8 mouse cellular contexts compared by ENCODE assay signal in genomic region chr5:4962063-4962610, GRCm38 (mm10).
DNase-seq lines count a peak whose midpoint lies in the region; ATAC-seq and TF ChIP-seq lines count a peak whose summit lies in the region.

No protein-coding gene starts in this region.

- TF ChIP-seq POLR2A in CH12.LX (IDR thresholded peaks at IDR 0.05; ENCODE audit: low read depth, low read length): no peak
- TF ChIP-seq POLR2A in liver, adult 2 months (IDR thresholded peaks at IDR 0.05; ENCODE audit: extremely low read depth, insufficient read depth, low read length): no peak

- no peaks in the 10 kb centered on the region for H3K27me3 ChIP-seq in CH12.LX (replicated peaks)
- H3K27me3 ChIP-seq in embryonic facial prominence, embryonic 15.5 days: no peaks in the 10 kb centered on the region
- no peaks in the 10 kb centered on the region for H3K27me3 ChIP-seq in heart, embryonic 15.5 days
- H3K27me3 ChIP-seq in kidney, postnatal 0 days (ENCODE audit: insufficient read depth, low read length): no peaks in the 10 kb centered on the region
- H3K27me3 ChIP-seq in liver, adult 2 months (ENCODE audit: control insufficient read depth, insufficient read depth, low read length): no peaks in the 10 kb centered on the region
- no peaks in the 10 kb centered on the region for H3K27me3 ChIP-seq in stomach, embryonic 16.5 days (ENCODE audit: control insufficient read depth, insufficient read depth, low read length)

- H3K4me2 ChIP-seq in CH12.LX (ENCODE audit: insufficient read depth, low read depth, poor library complexity, severe bottlenecking): no peak overlapping the region
- no peak overlapping the region for H3K4me2 ChIP-seq in embryonic facial prominence, embryonic 15.5 days (replicated peaks)
- H3K4me2 ChIP-seq in heart, embryonic 15.5 days: no peak overlapping the region
- no peak overlapping the region for H3K4me2 ChIP-seq in kidney, postnatal 0 days (ENCODE audit: low read length)
- 0 out of 2 replicates have a peak overlapping the region, but pooled peaks have one; percentile 2 for H3K4me2 ChIP-seq in stomach, embryonic 16.5 days (ENCODE audit: low read depth, low read length)

- TF ChIP-seq EP300 in CH12.LX (IDR thresholded peaks at IDR 0.05; ENCODE audit: low read length): no peak

- no peaks in the 10 kb centered on the region for H3K36me3 ChIP-seq in CH12.LX (replicated peaks in 1 of 2; ENCODE audit: control insufficient read depth in 1 of 2, insufficient read depth in 1 of 2, low read length in 1 of 2)
- H3K36me3 ChIP-seq in embryonic facial prominence, embryonic 15.5 days: no peaks in the 10 kb centered on the region
- no peaks in the 10 kb centered on the region for H3K36me3 ChIP-seq in heart, embryonic 15.5 days
- no peaks in the 10 kb centered on the region for H3K36me3 ChIP-seq in kidney, postnatal 0 days (ENCODE audit: insufficient read depth, low read length)
- no peaks in the 10 kb centered on the region for H3K36me3 ChIP-seq in liver, adult 2 months (ENCODE audit: control insufficient read depth, insufficient read depth, low read length)
- no peaks in the 10 kb centered on the region for H3K36me3 ChIP-seq in stomach, embryonic 16.5 days (ENCODE audit: control insufficient read depth, insufficient read depth, low read length)

- 45% methylated on average over 15 of the region's 15 CpGs for WGBS in embryonic facial prominence, embryonic 15.5 days
- 48% methylated on average over 15 of the region's 15 CpGs for WGBS in heart, embryonic 15.5 days
- 52% methylated on average over 15 of the region's 15 CpGs for WGBS in kidney, postnatal 0 days
- 53% methylated on average over 15 of the region's 15 CpGs for WGBS in liver, adult 2 months
- 50% methylated on average over 15 of the region's 15 CpGs for WGBS in stomach, embryonic 16.5 days

- no peak overlapping the region for H3K27ac ChIP-seq in CH12.LX (ENCODE audit: insufficient read depth, low read depth)
- H3K27ac ChIP-seq in embryonic facial prominence, embryonic 15.5 days (replicated peaks): peak overlapping the region; percentile 31; the same call in 1 of the 2 replicates
- H3K27ac ChIP-seq in heart, embryonic 15.5 days: no peak overlapping the region
- no peak overlapping the region for H3K27ac ChIP-seq in kidney, postnatal 0 days
- no peak overlapping the region for H3K27ac ChIP-seq in liver, adult 2 months (replicated peaks; ENCODE audit: insufficient read depth, low read depth, low read length)
- H3K27ac ChIP-seq in stomach, embryonic 16.5 days (ENCODE audit: low read length): no peak overlapping the region

- in situ Hi-C loops in CH12.LX (cut with MboI; ENCODE audit: low pct_ligation_motif_present, low pct_unique_long_range_greater_than_20kb, low sequenced_read_pairs): loop anchor here (5.0 to 25.0 kb wide), 4 partner anchors 303 to 775 kb away; partner anchors contain the start of genes 1700015F17Rik and Steap1

- H3K9me3 ChIP-seq in CH12.LX (replicated peaks; ENCODE audit: low read length): no peaks in the 10 kb centered on the region
- H3K9me3 ChIP-seq in embryonic facial prominence, embryonic 15.5 days (replicated peaks): no peaks in the 10 kb centered on the region
- H3K9me3 ChIP-seq in heart, embryonic 15.5 days (replicated peaks): no peaks in the 10 kb centered on the region
- no peaks in the 10 kb centered on the region for H3K9me3 ChIP-seq in kidney, postnatal 0 days (replicated peaks; ENCODE audit: low read length)
- H3K9me3 ChIP-seq in stomach, embryonic 16.5 days (replicated peaks; ENCODE audit: control insufficient read depth, low read length): no peaks in the 10 kb centered on the region

- no peak overlapping the region for H3K4me3 ChIP-seq in CH12.LX (replicated peaks in 1 of 3; ENCODE audit: low read depth in 2 of 3, low read length in 2 of 3, poor library complexity in 1 of 3)
- H3K4me3 ChIP-seq in embryonic facial prominence, embryonic 15.5 days (replicated peaks): no peak overlapping the region
- no peak overlapping the region for H3K4me3 ChIP-seq in heart, embryonic 15.5 days
- no peak overlapping the region for H3K4me3 ChIP-seq in kidney, postnatal 0 days (replicated peaks; ENCODE audit: low read depth, low read length)
- no peak overlapping the region for H3K4me3 ChIP-seq in liver, adult 2 months (ENCODE audit: insufficient read depth, low read depth, low read length)
- no peak overlapping the region for H3K4me3 ChIP-seq in stomach, embryonic 16.5 days (replicated peaks; ENCODE audit: low read length)

- dilution Hi-C loops in CH12.LX (cut with MboI; ENCODE audit: extremely low pct_ligation_motif_present, extremely low pct_unique_long_range_greater_than_20kb, low sequenced_read_pairs): no loop called here

- peak; percentile 71 for DNase-seq in CH12.LX (ENCODE audit: extremely low read depth)
- peak; percentile 92 for DNase-seq in brain, adult 2 months (ENCODE audit: low read depth, low spot score)
- peak; percentile 96 for DNase-seq in kidney, postnatal 0 days (ENCODE audit: low spot score)
- DNase-seq in liver, adult 2 months (ENCODE audit: extremely low read depth, low read depth, low spot score): no peak
- DNase-seq in naive thymus-derived CD4-positive, alpha-beta T cell, adult 2 months (ENCODE audit: low read depth): peak; percentile 51

- H3K4me1 ChIP-seq in CH12.LX (ENCODE audit: control insufficient read depth in 1 of 2, insufficient read depth in 2 of 2): peaks cover 0 to 5% of the 10 kb centered on the region in 2 experiments; a peak in 1 of 4 replicates
- H3K4me1 ChIP-seq in embryonic facial prominence, embryonic 15.5 days: peaks cover 4% of the 10 kb centered on the region
- H3K4me1 ChIP-seq in heart, embryonic 15.5 days (replicated peaks): peaks cover 9% of the 10 kb centered on the region
- no peaks in the 10 kb centered on the region for H3K4me1 ChIP-seq in kidney, postnatal 0 days (replicated peaks; ENCODE audit: insufficient read depth, low read length)
- H3K4me1 ChIP-seq in liver, adult 2 months (ENCODE audit: control insufficient read depth, insufficient read depth, low read length): peaks cover 13% of the 10 kb centered on the region; the same call in 1 of the 2 replicates
- peaks cover 17% of the 10 kb centered on the region for H3K4me1 ChIP-seq in stomach, embryonic 16.5 days (ENCODE audit: control insufficient read depth, insufficient read depth, low read length)

- peak; percentile 81 for ATAC-seq in embryonic facial prominence, embryonic 15.5 days (ENCODE audit: insufficient number of reproducible peaks, low FRiP score, low TSS enrichment, low read depth)
- peak; percentile 79 for ATAC-seq in heart, embryonic 15.5 days (replicated peaks; ENCODE audit: insufficient number of reproducible peaks, insufficient read depth, low FRiP score, low read depth)
- ATAC-seq in kidney, postnatal 0 days (replicated peaks; ENCODE audit: low FRiP score, low read depth): peak; percentile 80
- ATAC-seq in stomach, embryonic 16.5 days (ENCODE audit: insufficient read depth, low FRiP score): peak; percentile 82

- peak; percentile 98 for TF ChIP-seq RAD21 in CH12.LX (IDR thresholded peaks at IDR 0.05; ENCODE audit: low read depth, low read length)

- peak; percentile 81 to 89 for TF ChIP-seq CTCF in CH12.LX (conservative IDR thresholded peaks at IDR 0.05 in 1 of 2, IDR thresholded peaks at IDR 0.05 in 1 of 2; ENCODE audit: low read depth in 2 of 2, low read length in 2 of 2)
- TF ChIP-seq CTCF in kidney, postnatal 0 days (IDR thresholded peaks at IDR 0.05; ENCODE audit: low read depth): peak; percentile 98
- TF ChIP-seq CTCF in liver, adult 2 months (IDR thresholded peaks at IDR 0.05; ENCODE audit: low read depth, low read length): peak; percentile 83

- no peak overlapping the region for H3K9ac ChIP-seq in CH12.LX (ENCODE audit: insufficient read depth, low read depth)
- no peak overlapping the region for H3K9ac ChIP-seq in embryonic facial prominence, embryonic 15.5 days
- no peak overlapping the region for H3K9ac ChIP-seq in heart, embryonic 15.5 days
- no peak overlapping the region for H3K9ac ChIP-seq in kidney, postnatal 0 days (ENCODE audit: low read depth, low read length)
- H3K9ac ChIP-seq in liver, adult 2 months (ENCODE audit: low read depth, low read length): no peak overlapping the region
- no peak overlapping the region for H3K9ac ChIP-seq in stomach, embryonic 16.5 days (ENCODE audit: low read length)

- H3K79me2 ChIP-seq in CH12.LX (replicated peaks; ENCODE audit: control insufficient read depth, extremely low read depth, insufficient read depth, poor library complexity, severe bottlenecking): no peaks in the 10 kb centered on the region
- no peaks in the 10 kb centered on the region for H3K79me2 ChIP-seq in liver, adult 2 months (ENCODE audit: control insufficient read depth, insufficient read depth, low read length)

TF ChIP-seq in CH12.LX, 34 proteins besides CTCF, POLR2A, EP300 and RAD21:
- TF ChIP-seq ZKSCAN1 (IDR thresholded peaks at IDR 0.05; ENCODE audit: borderline replicate concordance, low read depth, low read length) (no peak), MYC (IDR thresholded peaks at IDR 0.05; ENCODE audit: low read depth, low read length) (no peak), ZC3H11A (IDR thresholded peaks at IDR 0.05; ENCODE audit: low read depth, low read length) (peak; percentile 75), ETS1 (conservative IDR thresholded peaks at IDR 0.05; ENCODE audit: low read depth, low read length) (no peak), SMC3 (IDR thresholded peaks at IDR 0.05; ENCODE audit: low read depth, low read length) (peak; percentile 92), UBTF (IDR thresholded peaks at IDR 0.05; ENCODE audit: low read depth, low read length) (no peak), BHLHE40 (IDR thresholded peaks at IDR 0.05; ENCODE audit: low read depth, low read length) (peak; percentile 43; the same call in 1 of the 2 replicates), MXI1 (IDR thresholded peaks at IDR 0.05; ENCODE audit: low read depth, low read length) (no peak)
